Mouse (Mus musculus) CH12.LX (cell line): ENCODE results near the gene Mid1. TPM values are rescaled to one million over a fixed set of nuclear protein-coding genes. Genes with fewer than 3 reads are reported as not detected.
"Not testable (repeated sequence)": the region's sequence is repeated elsewhere in the genome, so short reads cannot be mapped to it uniquely, and the experiment has no call there.

ENCODE experiments used
- DNase-seq: peaks from one replicate; pipeline ENCODE4 v3.0.0-alpha.2; 2013; ENCODE audit errors: extremely low read depth
- H3K27ac ChIP-seq: 2 replicates; pipeline ENCODE4 v1.5.1; 2012; ENCODE audit warnings: low read depth, mild to moderate bottlenecking, control low read depth, moderate library complexity; ENCODE audit not compliant: insufficient read depth
- H3K27me3 ChIP-seq: replicated peaks from 2 replicates; pipeline ENCODE3; 2012; ENCODE audit warnings: inconsistent platforms
- H3K36me3 ChIP-seq, 2 experiments: replicated peaks in 1 of 2; 2 replicates each; pipeline versions ENCODE3 to v1.6.1; 2012; ENCODE audit warnings: inconsistent platforms in 1 of 2, low read length in 1 of 2, mild to moderate bottlenecking in 1 of 2, mixed read lengths in 1 of 2, moderate library complexity in 1 of 2; ENCODE audit not compliant: control insufficient read depth in 1 of 2, insufficient read depth in 1 of 2
- H3K4me1 ChIP-seq, 2 experiments: 2 replicates each; pipeline ENCODE4 v1.6.1; 2012; ENCODE audit warnings: inconsistent platforms in 1 of 2, moderate library complexity in 1 of 2; ENCODE audit not compliant: insufficient read depth in 2 of 2, control insufficient read depth in 1 of 2
- H3K4me2 ChIP-seq: 2 replicates; pipeline ENCODE4 v1.6.1; 2012; ENCODE audit warnings: low read depth, mild to moderate bottlenecking, control low read depth; ENCODE audit not compliant: poor library complexity, insufficient read depth, severe bottlenecking
- H3K4me3 ChIP-seq, 3 experiments: fragments of 150-350 bp in 1 of 3; sonication (generic) in 1 of 3; replicated peaks in 1 of 3; 2 replicates each; pipeline versions ENCODE3 to v1.5.1; 2011 to 2012; ENCODE audit warnings: low read depth in 2 of 3, low read length in 2 of 3, mild to moderate bottlenecking in 2 of 3, moderate library complexity in 2 of 3, control low read depth in 1 of 3, improper control_type of control experiment in 1 of 3, inconsistent platforms in 1 of 3, mixed read lengths in 1 of 3; ENCODE audit not compliant: poor library complexity in 1 of 3
- H3K79me2 ChIP-seq: replicated peaks from 2 replicates; pipeline ENCODE4 v1.6.1; 2012; ENCODE audit warnings: mild to moderate bottlenecking, moderate library complexity; ENCODE audit not compliant: control insufficient read depth, poor library complexity, insufficient read depth, severe bottlenecking; ENCODE audit errors: extremely low read depth
- H3K9ac ChIP-seq: 2 replicates; pipeline ENCODE4 v1.6.1; 2012; ENCODE audit warnings: low read depth, mild to moderate bottlenecking, control low read depth, moderate library complexity; ENCODE audit not compliant: insufficient read depth
- H3K9me3 ChIP-seq: replicated peaks from 2 replicates; pipeline ENCODE3; 2012; ENCODE audit warnings: low read length, inconsistent platforms, mixed read lengths
- dilution Hi-C: fragments of 300-500 bp; cut with MboI; formaldehyde crosslinking; loops from 2 replicates; pipeline ENCODE4 v1.14.3; 2020; ENCODE audit warnings: low sequenced_read_pairs; ENCODE audit not compliant: extremely low pct_unique_long_range_greater_than_20kb, extremely low pct_ligation_motif_present
- in situ Hi-C: fragments of 300-500 bp; cut with MboI; formaldehyde crosslinking; loops from 3 replicates; pipeline ENCODE4 v1.14.3; 2019; ENCODE audit warnings: low sequenced_read_pairs, low pct_ligation_motif_present, low pct_unique_long_range_greater_than_20kb, mixed read lengths
- polyA plus RNA-seq: library from polyadenylated mRNA; unstranded; fragments of >175 nt; gene quantifications from 2 replicates; pipeline ENCODE4 v1.2.1, GENCODE M21; 2012; ENCODE audit warnings: low read depth; ENCODE audit not compliant: insufficient read length
- total RNA-seq, 2 experiments: library from RNA; depleted of rRNA; stranded (reverse); fragments of 300-350 nt in 1 of 2; fragments of >200 nt in 1 of 2; gene quantifications; 2 replicates each; pipeline ENCODE4 v1.2.3; 2012 to 2014

Gene Mid1
- total and polyA plus RNA-seq, 3 experiments, result 3.3 to 15.0 (median 6.2) TPM

DNA sequence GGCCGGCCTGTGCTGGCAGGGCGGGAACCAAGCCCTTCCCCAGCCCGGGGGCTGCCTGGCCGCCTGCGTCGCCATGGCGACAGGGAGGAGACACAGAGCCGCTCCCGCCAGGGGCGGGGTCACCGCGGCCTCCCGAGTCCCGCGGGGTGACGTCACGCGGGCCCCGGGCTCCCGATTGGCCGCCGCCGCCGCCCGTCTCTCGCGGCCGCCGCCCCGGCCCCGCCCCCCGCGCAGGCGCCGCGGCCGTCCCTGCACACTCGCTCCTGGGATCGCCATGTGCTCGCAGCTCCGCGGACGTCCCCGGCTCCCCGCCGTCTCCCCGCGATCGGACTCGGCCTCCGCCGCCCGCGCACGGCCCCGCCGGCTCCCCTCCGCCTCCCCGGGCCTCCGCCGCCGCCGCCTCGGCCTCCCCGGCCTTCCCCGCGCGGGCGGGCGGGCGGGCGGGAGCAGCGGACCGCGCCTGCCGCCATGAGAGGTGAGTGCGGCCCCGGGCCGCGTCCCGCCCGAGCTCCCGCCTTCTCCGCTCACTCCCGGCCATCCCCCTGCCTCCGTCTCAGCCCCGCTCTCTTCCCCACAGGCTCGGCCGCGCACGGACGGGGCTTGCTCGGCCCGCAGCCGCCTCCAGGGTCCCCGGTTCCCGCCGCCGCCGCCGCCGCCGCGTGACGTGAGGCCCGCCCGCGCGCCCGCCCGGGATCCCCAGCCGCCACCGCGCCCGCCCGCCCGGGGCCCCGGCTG lies 324.2 kb downstream of the Mid1 start, which contains the start of gene Gm21887:
Gm21887 (plus strand) TSS at position 644 of the 735 bp plus-strand sequence.
- H3K79me2 ChIP-seq, H3K27me3 ChIP-seq, in situ Hi-C loops, dilution Hi-C loops, H3K4me1 ChIP-seq: not testable (repeated sequence)
- Histone ChIP-seq H3K4me3 (peak within 1 kb of the TSS; percentile 54 to 92 (median 63)), H3K9ac (peak within 1 kb of the TSS; percentile 91), H3K27ac (peak within 1 kb of the TSS; percentile 64), H3K36me3 (peaks cover 21 to 30% of the 10 kb centered on the region in 2 experiments), H3K4me2 (peak within 1 kb of the TSS; percentile 10; the same call in 1 of the 2 replicates), H3K9me3 (peaks cover 23% of the 10 kb centered on the region)
- DNase-seq, result peak; percentile 100

DNA sequence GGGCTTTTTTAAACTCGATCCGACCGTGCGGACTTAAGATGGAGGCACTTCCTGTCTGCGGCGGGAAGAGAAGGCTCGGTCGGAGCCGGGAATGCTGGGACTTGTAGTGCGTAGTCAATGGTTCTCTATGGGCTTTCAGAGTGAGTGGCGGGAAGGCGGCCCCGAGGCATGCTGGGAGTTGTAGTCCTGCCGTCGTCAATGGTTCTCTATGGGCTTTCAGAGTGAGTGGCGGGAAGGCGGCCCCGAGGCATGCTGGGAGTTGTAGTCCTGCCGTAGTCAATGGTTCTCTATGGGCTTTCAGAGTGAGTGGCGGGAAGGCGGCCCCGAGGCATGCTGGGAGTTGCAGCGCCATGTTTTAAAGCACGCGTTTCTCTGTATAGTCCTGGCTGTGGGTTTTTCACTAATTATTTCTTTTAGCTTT lies 324.8 kb downstream of the Mid1 start:
- DNase-seq, result peak; percentile 100
- Histone ChIP-seq H3K9me3 (peaks cover 23% of the 10 kb centered on the region), H3K9ac (peak overlapping the region; percentile 91), H3K4me3 (peak overlapping the region; percentile 54 to 92 (median 57)), H3K36me3 (peaks cover 20 to 31% of the 10 kb centered on the region in 2 experiments)
- dilution Hi-C loops, in situ Hi-C loops, H3K4me2 ChIP-seq, H3K79me2 ChIP-seq, H3K27ac ChIP-seq, H3K27me3 ChIP-seq, H3K4me1 ChIP-seq: not testable (repeated sequence)

DNA sequence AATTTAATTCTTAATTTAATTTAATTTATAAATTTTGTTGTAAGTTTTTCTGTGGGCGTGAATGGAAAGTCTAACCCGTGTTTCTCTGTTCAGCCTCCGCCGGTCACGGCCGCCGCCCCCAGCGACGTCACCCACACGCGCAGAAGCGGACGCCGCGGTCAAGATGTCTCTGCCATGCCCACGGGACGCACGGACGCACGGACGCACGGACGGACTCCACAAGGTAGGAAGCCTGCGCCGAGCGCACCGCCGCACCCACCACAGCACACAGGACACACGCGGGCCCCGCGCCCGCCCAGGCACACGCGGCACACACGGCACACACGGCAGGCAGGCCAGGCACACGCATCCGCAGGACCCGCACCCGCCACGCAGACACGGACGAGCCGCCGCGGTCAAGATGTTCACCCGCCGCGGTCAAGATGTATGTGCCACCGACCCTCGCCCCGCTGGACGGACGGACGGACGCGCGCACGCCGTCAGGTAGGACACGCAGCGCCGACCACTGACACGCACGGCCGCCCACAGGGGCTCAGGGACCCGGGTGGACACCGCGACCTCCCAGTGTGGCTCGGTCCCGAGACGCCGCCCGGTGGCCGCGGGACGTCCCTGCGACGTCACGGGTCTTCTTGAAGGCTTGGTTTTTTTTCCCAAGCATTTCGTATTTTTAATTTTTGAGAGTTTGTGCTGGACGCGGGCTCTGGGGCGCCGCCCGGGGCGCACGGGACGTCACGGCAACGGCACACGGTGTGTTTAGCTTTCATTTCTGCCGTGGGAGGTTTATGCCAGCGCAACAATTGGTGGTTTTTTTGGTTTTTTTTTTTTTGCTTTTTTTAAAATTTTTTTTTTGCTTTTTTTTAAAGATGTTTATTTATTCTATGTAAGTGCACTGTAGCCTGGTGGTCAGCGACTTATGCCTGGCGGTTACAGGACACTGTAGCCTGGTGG lies 325.9 kb downstream of the Mid1 start:
- H3K27ac ChIP-seq, result peak overlapping the region; percentile 69
- peaks cover 19% of the 10 kb centered on the region for H3K9me3 ChIP-seq
- dilution Hi-C loops, result not testable (repeated sequence)

DNA sequence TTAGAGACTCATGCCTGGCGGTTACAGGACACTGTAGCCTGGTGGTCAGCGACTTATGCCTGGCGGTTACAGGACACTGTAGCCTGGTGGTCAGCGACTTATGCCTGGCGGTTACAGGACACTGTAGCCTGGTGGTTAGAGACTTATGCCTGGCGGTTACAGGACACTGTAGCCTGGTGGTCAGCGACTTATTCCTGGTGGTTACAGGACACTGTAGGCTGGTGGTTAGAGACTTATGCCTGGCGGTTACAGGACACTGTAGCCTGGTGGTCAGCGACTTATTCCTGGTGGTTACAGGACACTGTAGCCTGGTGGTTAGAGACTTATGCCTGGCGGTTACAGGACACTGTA lies 326.5 kb downstream of the Mid1 start:
- DNase-seq, H3K27me3 ChIP-seq, dilution Hi-C loops, H3K9ac ChIP-seq, in situ Hi-C loops, H3K79me2 ChIP-seq, H3K27ac ChIP-seq, H3K4me1 ChIP-seq: not testable (repeated sequence)
- H3K4me2 ChIP-seq, result peak overlapping the region; percentile 10
- peaks cover 16 to 39% of the 10 kb centered on the region in 2 experiments for H3K36me3 ChIP-seq
- H3K9me3 ChIP-seq, result peaks cover 19% of the 10 kb centered on the region
- peak overlapping the region; percentile 0 to 50 (median 28) for H3K4me3 ChIP-seq

More for the DNA sequence above, 325.9 kb downstream of the Mid1 start:
- H3K79me2 ChIP-seq, H3K4me1 ChIP-seq, H3K9ac ChIP-seq, in situ Hi-C loops, H3K27me3 ChIP-seq: not testable (repeated sequence)
- H3K36me3 ChIP-seq, result peaks cover 16 to 32% of the 10 kb centered on the region in 2 experiments
- peak overlapping the region; percentile 10 for H3K4me2 ChIP-seq
- H3K4me3 ChIP-seq, result peak overlapping the region; percentile 43 to 63 (median 50)
- peak; percentile 92 for DNase-seq

DNA sequence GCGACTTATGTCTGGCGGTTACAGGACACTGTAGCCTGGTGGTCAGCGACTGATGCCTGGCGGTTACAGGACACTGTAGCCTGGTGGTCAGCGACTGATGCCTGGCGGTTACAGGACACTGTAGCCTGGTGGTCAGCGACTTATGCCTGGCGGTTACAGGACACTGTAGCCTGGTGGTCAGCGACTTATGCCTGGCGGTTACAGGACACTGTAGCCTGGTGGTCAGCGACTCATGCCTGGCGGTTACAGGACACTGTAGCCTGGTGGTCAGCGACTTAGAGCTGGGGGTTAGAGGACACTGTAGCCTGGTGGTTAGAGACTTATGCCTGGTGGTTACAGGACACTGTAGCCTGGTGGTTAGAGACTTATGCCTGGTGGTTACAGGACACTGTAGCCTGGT lies 328.4 kb downstream of the Mid1 start:
- in situ Hi-C loops, H3K27ac ChIP-seq, dilution Hi-C loops, H3K27me3 ChIP-seq, H3K4me3 ChIP-seq, H3K4me1 ChIP-seq, H3K4me2 ChIP-seq, DNase-seq, H3K9ac ChIP-seq: not testable (repeated sequence)
- peaks cover 20% of the 10 kb centered on the region for H3K9me3 ChIP-seq
- H3K36me3 ChIP-seq, result peaks cover 22 to 41% of the 10 kb centered on the region in 2 experiments
- peaks cover 19% of the 10 kb centered on the region for H3K79me2 ChIP-seq

DNA sequence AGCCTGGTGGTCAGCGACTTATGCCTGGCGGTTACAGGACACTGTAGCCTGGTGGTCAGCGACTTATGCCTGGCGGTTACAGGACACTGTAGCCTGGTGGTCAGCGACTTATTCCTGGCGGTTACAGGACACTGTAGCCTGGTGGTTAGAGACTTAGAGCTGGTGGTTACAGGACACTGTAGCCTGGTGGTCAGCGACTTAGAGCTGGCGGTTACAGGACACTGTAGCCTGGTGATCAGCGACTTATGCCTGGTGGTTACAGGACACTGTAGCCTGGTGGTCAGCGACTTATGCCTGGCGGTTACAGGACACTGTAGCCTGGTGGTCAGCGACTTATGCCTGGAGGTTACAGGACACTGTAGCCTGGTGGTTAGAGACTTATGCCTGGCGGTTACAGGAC lies 329.0 kb downstream of the Mid1 start:
- H3K27me3 ChIP-seq, H3K27ac ChIP-seq, DNase-seq, H3K4me2 ChIP-seq, H3K4me3 ChIP-seq, in situ Hi-C loops, dilution Hi-C loops, H3K9ac ChIP-seq: not testable (repeated sequence)
- H3K4me1 ChIP-seq, result peaks cover 5 to 12% of the 10 kb centered on the region in 2 experiments
- H3K79me2 ChIP-seq, result peaks cover 23% of the 10 kb centered on the region
- H3K9me3 ChIP-seq, result peaks cover 24% of the 10 kb centered on the region
- H3K36me3 ChIP-seq, result peaks cover 28 to 47% of the 10 kb centered on the region in 2 experiments
